Mouse (Mus musculus) retina, embryonic 14.5 days (tissue): Measurements from ENCODE around the gene Sec24c.
A peak's percentile ranks its signal among the peaks of the same experiment; 100 is the strongest.

ENCODE experiments used
- DNase-seq: peaks from one replicate; pipeline ENCODE4 v3.0.0-alpha.2; 2015; ENCODE audit warnings: low spot score

Gene Sec24c

DNA sequence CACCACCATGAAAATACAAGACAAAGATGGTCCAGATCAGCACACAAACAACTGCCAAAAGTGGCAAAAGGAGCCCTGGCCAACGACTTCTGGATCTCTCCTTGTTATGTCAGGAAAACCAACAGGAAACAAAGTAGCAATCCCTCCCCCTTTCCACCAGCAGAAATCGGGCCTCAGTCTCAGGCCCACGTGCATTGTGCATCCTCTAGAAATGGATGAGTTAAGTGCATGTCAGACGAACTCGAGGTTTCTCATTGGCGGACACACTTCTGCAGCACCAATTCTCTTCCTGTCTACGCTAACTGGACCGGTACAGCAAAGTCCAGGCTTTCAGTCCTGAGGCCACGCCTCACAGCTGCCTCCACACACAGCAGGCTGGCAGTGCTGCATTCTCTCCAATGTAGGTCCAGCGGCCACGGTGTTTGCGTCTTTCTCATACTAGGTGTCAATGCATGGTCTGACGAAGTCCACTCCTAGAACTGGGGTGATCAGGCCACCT, 61.8 kb downstream of the Sec24c start:
- no peak for DNase-seq

DNA sequence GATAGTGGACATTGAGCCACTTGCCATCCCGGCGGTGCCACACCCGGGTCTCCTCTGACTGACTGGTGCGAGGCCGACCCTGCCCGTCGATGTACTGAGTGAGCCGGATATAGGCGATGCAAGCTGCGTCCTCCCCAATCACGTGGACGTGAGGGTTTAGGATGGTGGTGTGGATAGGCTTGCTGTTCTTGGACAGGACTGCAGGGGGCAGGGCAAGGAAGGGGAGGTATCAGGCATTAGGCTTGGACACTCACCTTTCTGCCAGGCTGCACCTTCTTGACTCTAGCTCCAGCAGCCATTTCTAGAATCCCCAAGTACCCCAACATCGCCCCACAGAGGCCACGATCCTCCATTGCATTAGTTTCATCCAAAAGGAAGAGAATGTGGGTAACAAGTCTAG, 63.2 kb downstream of the Sec24c start:
- DNase-seq, result peak; percentile 60

DNA sequence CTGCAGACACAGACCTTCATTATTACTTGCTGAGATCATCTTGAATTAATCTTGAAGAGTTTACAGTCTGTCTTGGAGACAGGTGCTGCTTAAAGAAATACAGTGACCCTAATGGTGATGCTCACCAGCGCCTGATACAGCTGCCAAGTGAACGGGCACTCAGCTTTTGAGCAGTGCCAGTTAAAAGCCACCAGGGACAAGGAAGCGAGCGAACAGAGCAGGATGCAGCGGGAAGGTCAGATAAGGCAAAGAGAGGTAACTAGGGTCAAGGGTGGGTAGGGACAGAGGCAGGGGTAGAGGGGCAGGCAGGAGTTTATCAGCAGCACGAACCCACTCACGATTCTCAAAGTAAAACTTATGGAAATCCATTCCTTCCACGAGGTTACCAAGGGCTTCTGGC, 64.4 kb downstream of the Sec24c start:
- DNase-seq, result no peak

DNA sequence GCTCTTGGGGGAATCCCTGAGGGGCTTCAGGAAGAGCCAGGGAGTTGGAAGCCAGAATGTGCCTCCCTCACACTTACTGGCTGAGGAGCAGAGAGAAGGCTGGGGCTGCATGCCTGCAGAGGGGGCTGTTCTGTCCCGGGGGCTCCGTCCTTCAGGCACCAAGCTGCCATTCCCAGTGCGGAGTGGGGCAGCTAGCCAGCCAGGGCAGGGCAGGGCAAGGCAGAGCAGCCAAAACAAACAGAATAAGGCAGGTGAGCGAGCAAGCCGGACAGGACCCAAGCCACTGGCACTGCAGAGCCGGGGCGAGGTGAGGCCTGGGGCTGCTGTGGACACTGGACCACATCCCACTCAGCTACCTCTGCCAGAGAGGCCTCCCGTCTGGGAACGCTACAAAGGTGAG, 67.2 kb downstream of the Sec24c start:
- no peak for DNase-seq

GRCm38 (mm10) chr14:20743614-20744013, 69.5 kb downstream of the Sec24c start:
- no peak for DNase-seq
